Mouse (Mus musculus): ENCODE measurements at regions not wholly inside any gene's neighbourhood (a gene's known extent, or its start where the extent isn't known, plus 50 kb on each side); places are given as distances from the start of the nearest gene placed in this dataset.

DNA sequence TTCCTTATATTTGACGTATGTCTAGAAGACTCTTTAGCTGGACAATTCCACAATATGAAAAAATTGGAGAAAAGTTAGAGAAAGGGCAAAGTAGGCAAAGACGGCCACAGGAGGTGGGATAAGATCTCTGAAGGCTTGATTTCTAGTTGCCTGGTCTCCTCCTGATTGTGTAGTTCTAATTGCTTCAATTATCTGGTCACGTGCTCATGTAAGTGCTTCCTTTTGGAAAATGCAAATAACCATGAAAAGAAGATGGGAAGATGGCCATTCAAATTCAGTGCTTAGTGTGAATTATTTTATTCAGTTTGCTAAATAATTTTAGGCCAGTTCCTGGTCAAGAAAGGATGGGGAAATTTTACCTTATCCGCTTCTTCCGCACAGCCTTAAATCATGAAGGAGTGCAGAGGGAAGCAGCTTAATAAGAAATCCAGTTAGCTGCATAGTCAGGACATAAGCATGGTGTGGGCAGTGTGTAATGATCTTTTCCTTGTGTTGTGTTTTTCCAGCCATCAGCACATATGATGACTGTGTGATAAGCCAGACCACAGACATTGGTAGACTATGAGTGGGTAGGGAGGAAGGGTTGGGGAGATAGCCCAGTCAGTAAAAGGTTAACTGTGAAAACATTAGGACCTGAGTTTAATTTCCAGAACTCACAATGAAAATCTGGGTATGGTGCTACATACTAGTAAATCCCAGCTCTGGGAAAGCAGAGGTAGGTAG is 267.7 kb upstream of the Nmur2 start:
- H3K4me3 ChIP-seq (replicated peaks in 1 of 3; ENCODE audit: low read depth in 2 of 3, low read length in 2 of 3, poor library complexity in 1 of 3): no peak overlapping the region
- in situ Hi-C loops (cut with MboI; ENCODE audit: low pct_ligation_motif_present, low pct_unique_long_range_greater_than_20kb, low sequenced_read_pairs) (no loop called here), dilution Hi-C loops (cut with MboI; ENCODE audit: extremely low pct_ligation_motif_present, extremely low pct_unique_long_range_greater_than_20kb, low sequenced_read_pairs) (no loop called here)
- no peaks in the 10 kb centered on the region for H3K79me2 ChIP-seq (replicated peaks; ENCODE audit: control insufficient read depth, extremely low read depth, insufficient read depth, poor library complexity, severe bottlenecking)
- H3K9me3 ChIP-seq (replicated peaks; ENCODE audit: low read length): peaks cover 55% of the 10 kb centered on the region
- H3K27me3 ChIP-seq (replicated peaks): no peaks in the 10 kb centered on the region
- no peak for DNase-seq (ENCODE audit: extremely low read depth)
- H3K9ac ChIP-seq (ENCODE audit: insufficient read depth, low read depth): no peak overlapping the region
- no peak overlapping the region for H3K27ac ChIP-seq (ENCODE audit: insufficient read depth, low read depth)
- TF ChIP-seq EP300 (IDR thresholded peaks at IDR 0.05; ENCODE audit: low read length) (no peak), ELF1 (IDR thresholded peaks at IDR 0.05; ENCODE audit: low read depth, low read length) (no peak), JUND (conservative IDR thresholded peaks at IDR 0.05; ENCODE audit: low read depth, low read length) (no peak), POLR2AphosphoS2 (IDR thresholded peaks at IDR 0.05; ENCODE audit: low read depth, low read length) (no peak), KAT2A (IDR thresholded peaks at IDR 0.05; ENCODE audit: insufficient replicate concordance, low read length) (no peak)
- H3K36me3 ChIP-seq (replicated peaks in 1 of 2; ENCODE audit: control insufficient read depth in 1 of 2, insufficient read depth in 1 of 2, low read length in 1 of 2): no peaks in the 10 kb centered on the region
- H3K4me2 ChIP-seq (ENCODE audit: insufficient read depth, low read depth, poor library complexity, severe bottlenecking): no peak overlapping the region
- H3K4me1 ChIP-seq (ENCODE audit: control insufficient read depth in 1 of 2, insufficient read depth in 2 of 2): no peaks in the 10 kb centered on the region

DNA sequence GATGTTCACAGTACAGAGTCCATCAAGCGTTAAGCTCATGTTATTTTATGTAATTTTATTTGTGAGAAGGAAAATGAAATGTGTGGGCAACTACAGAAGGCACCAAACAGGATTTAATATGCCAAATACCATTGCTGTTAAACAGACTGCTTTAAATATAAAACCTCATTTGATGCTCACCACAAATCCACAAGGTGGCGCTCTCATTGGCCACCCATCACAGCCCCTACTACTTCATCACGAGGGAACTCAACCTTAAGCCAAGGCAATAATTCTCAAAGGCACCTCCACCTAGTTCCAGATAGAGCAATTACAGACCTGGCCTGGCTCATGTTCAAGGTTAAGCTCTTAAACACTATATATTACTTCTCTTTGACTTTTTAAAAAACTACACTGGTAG is 266.2 kb upstream of the Nmur2 start:
- in situ Hi-C loops (cut with MboI; ENCODE audit: low pct_ligation_motif_present, low pct_unique_long_range_greater_than_20kb, low sequenced_read_pairs): no loop called here
- DNase-seq (ENCODE audit: extremely low read depth): peak; percentile 14

DNA sequence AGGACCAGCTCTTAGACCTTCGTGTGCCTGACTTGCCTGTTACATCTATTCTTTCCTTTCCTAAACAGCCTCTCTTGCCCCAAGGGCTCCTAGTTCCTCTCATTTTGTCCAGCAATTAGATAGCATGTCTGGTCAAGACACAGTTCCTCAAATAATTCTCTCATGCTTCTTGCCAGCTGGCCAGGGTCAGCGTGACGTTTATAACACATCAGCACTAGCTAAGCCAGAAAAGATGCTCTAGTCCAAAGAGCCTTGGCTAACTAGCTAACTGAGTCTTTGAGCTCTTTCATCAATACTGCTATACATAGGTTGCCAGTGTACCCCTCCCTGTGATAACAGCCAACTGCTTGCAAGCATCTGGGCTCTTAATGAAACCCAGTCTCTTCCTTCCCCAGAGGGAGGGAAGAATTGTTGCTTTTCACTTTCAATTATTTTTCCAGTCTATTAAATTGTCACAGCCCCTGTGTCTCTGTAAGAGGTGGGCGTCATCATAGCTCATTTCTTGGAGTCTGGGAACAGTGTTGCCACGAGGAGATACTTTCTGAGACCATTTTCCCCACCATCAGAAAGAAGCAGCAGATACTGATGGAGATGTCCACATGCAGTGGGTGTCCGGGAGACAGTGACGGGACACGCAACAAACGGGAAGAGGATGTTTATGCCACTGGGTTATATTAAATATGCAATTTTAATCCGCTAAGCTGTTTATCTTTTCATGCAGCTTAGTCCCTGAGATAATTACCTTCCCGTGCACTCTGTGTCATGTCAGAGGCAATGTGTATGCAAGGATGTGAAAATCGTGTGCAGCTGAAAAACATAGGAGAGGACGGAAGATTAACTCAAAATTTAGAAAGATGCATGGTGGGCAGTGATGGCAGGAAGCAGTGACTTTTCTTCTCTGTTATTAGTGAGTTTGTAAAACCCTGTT is 250.1 kb upstream of the Nmur2 start:
- Histone ChIP-seq H3K4me2 (ENCODE audit: insufficient read depth, low read depth, poor library complexity, severe bottlenecking) (no peak overlapping the region), H3K36me3 (replicated peaks in 1 of 2; ENCODE audit: control insufficient read depth in 1 of 2, insufficient read depth in 1 of 2, low read length in 1 of 2) (no peaks in the 10 kb centered on the region), H3K4me3 (replicated peaks in 1 of 3; ENCODE audit: low read depth in 2 of 3, low read length in 2 of 3, poor library complexity in 1 of 3) (no peak overlapping the region), H3K27ac (ENCODE audit: insufficient read depth, low read depth) (no peak overlapping the region), H3K9me3 (replicated peaks; ENCODE audit: low read length) (peaks cover 43% of the 10 kb centered on the region), H3K9ac (ENCODE audit: insufficient read depth, low read depth) (no peak overlapping the region), H3K4me1 (ENCODE audit: control insufficient read depth in 1 of 2, insufficient read depth in 2 of 2) (peaks cover 0 to 11% of the 10 kb centered on the region in 2 experiments; a peak in 1 of 4 replicates), H3K79me2 (replicated peaks; ENCODE audit: control insufficient read depth, extremely low read depth, insufficient read depth, poor library complexity, severe bottlenecking) (no peaks in the 10 kb centered on the region), H3K27me3 (replicated peaks) (no peaks in the 10 kb centered on the region)
- dilution Hi-C loops (cut with MboI; ENCODE audit: extremely low pct_ligation_motif_present, extremely low pct_unique_long_range_greater_than_20kb, low sequenced_read_pairs) (no loop called here), in situ Hi-C loops (cut with MboI; ENCODE audit: low pct_ligation_motif_present, low pct_unique_long_range_greater_than_20kb, low sequenced_read_pairs) (no loop called here)
- peak; percentile 15 for DNase-seq (ENCODE audit: extremely low read depth)
- TF ChIP-seq POLR2AphosphoS2 (IDR thresholded peaks at IDR 0.05; ENCODE audit: low read depth, low read length) (no peak), RAD21 (IDR thresholded peaks at IDR 0.05; ENCODE audit: low read depth, low read length) (no peak), ETS1 (conservative IDR thresholded peaks at IDR 0.05; ENCODE audit: low read depth, low read length) (peak; percentile 44)

More for the DNA sequence above, 266.2 kb upstream of the Nmur2 start:
- Histone ChIP-seq H3K27ac (ENCODE audit: insufficient read depth, low read depth) (no peak overlapping the region), H3K27me3 (replicated peaks) (no peaks in the 10 kb centered on the region), H3K79me2 (replicated peaks; ENCODE audit: control insufficient read depth, extremely low read depth, insufficient read depth, poor library complexity, severe bottlenecking) (no peaks in the 10 kb centered on the region), H3K36me3 (replicated peaks in 1 of 2; ENCODE audit: control insufficient read depth in 1 of 2, insufficient read depth in 1 of 2, low read length in 1 of 2) (no peaks in the 10 kb centered on the region), H3K4me3 (replicated peaks in 1 of 3; ENCODE audit: low read depth in 2 of 3, low read length in 2 of 3, poor library complexity in 1 of 3) (no peak overlapping the region), H3K4me1 (ENCODE audit: control insufficient read depth in 1 of 2, insufficient read depth in 2 of 2) (no peaks in the 10 kb centered on the region), H3K9me3 (replicated peaks; ENCODE audit: low read length) (peaks cover 49% of the 10 kb centered on the region), H3K9ac (ENCODE audit: insufficient read depth, low read depth) (no peak overlapping the region), H3K4me2 (ENCODE audit: insufficient read depth, low read depth, poor library complexity, severe bottlenecking) (no peak overlapping the region)
- TF ChIP-seq ZMIZ1 (IDR thresholded peaks at IDR 0.05; ENCODE audit: low read depth, low read length) (no peak), SMC3 (IDR thresholded peaks at IDR 0.05; ENCODE audit: low read depth, low read length) (peak; percentile 26; the same call in 1 of the 2 replicates)
- dilution Hi-C loops (cut with MboI; ENCODE audit: extremely low pct_ligation_motif_present, extremely low pct_unique_long_range_greater_than_20kb, low sequenced_read_pairs): no loop called here
